Mouse (Mus musculus): ENCODE measurements around the gene Txndc11. TPM values are rescaled to one million over a fixed set of nuclear protein-coding genes. Genes with fewer than 3 reads are reported as not detected.
A peak's percentile ranks its signal among the peaks of the same experiment; 100 is the strongest.

Gene Txndc11
- polyA plus RNA-seq, 2 experiments, result 8.9 to 13.4 TPM

- Histone ChIP-seq H3K4me2 (ENCODE audit: low read depth) (no peak overlapping the region), H3K36me3 (replicated peaks; ENCODE audit: control insufficient read depth, insufficient read depth, low read depth) (no peaks in the 10 kb centered on the region), H3K4me3 (ENCODE audit: insufficient read depth in 1 of 2, low read depth in 2 of 2, low read length in 2 of 2) (no peak overlapping the region), H3K9ac (replicated peaks) (no peak overlapping the region), H3K9me3 (ENCODE audit: control insufficient read depth, low read length) (no peaks in the 10 kb centered on the region), H3K27ac (no peak overlapping the region), H3K4me1 (replicated peaks; ENCODE audit: control insufficient read depth in 2 of 2, insufficient read depth in 2 of 2, low read length in 1 of 2) (no peaks in the 10 kb centered on the region), H3K27me3 (ENCODE audit: control insufficient read depth, insufficient read depth, low read length) (no peaks in the 10 kb centered on the region)
- DNase-seq (ENCODE audit: low read depth in 3 of 3, low spot score in 3 of 3) (no peak), ATAC-seq (ENCODE audit: insufficient read depth) (no peak)
- 58% methylated on average over 2 of the region's 2 CpGs for WGBS (ENCODE audit: insufficient replicate concordance)
- TF ChIP-seq CTCF (IDR thresholded peaks at IDR 0.05; ENCODE audit: low read depth) (no peak), EP300 (IDR thresholded peaks at IDR 0.05; ENCODE audit: low read depth) (no peak)
Observed at GRCm38 (mm10) chr16:11040603-11041002, 93.8 kb downstream of the Txndc11 start.

GRCm38 (mm10) chr16:11035790-11036431 lies 98.5 kb downstream of the Txndc11 start:
- ATAC-seq (ENCODE audit: insufficient read depth) (no peak), DNase-seq (ENCODE audit: low read depth in 3 of 3, low spot score in 3 of 3) (peak; percentile 28 to 44 (median 39))
- Histone ChIP-seq H3K9ac (replicated peaks) (no peak overlapping the region), H3K36me3 (replicated peaks; ENCODE audit: control insufficient read depth, insufficient read depth, low read depth) (no peaks in the 10 kb centered on the region), H3K9me3 (ENCODE audit: control insufficient read depth, low read length) (no peaks in the 10 kb centered on the region), H3K27me3 (ENCODE audit: control insufficient read depth, insufficient read depth, low read length) (no peaks in the 10 kb centered on the region), H3K27ac (no peak overlapping the region), H3K4me2 (ENCODE audit: low read depth) (no peak overlapping the region), H3K4me1 (replicated peaks; ENCODE audit: control insufficient read depth in 2 of 2, insufficient read depth in 2 of 2, low read length in 1 of 2) (no peaks in the 10 kb centered on the region), H3K4me3 (ENCODE audit: insufficient read depth in 1 of 2, low read depth in 2 of 2, low read length in 2 of 2) (no peak overlapping the region)
- no peak for TF ChIP-seq EP300 (IDR thresholded peaks at IDR 0.05; ENCODE audit: low read depth)
- peak; percentile 90 for TF ChIP-seq CTCF (IDR thresholded peaks at IDR 0.05; ENCODE audit: low read depth)
- WGBS (ENCODE audit: insufficient replicate concordance), result 20% methylated on average over 15 of the region's 15 CpGs

- Histone ChIP-seq H3K36me3 (replicated peaks; ENCODE audit: control insufficient read depth, insufficient read depth, low read depth) (no peaks in the 10 kb centered on the region), H3K9ac (replicated peaks) (no peak overlapping the region), H3K4me3 (ENCODE audit: insufficient read depth in 1 of 2, low read depth in 2 of 2, low read length in 2 of 2) (no peak overlapping the region), H3K27ac (no peak overlapping the region), H3K9me3 (ENCODE audit: control insufficient read depth, low read length) (no peaks in the 10 kb centered on the region), H3K4me1 (replicated peaks; ENCODE audit: control insufficient read depth in 2 of 2, insufficient read depth in 2 of 2, low read length in 1 of 2) (no peaks in the 10 kb centered on the region), H3K4me2 (ENCODE audit: low read depth) (no peak overlapping the region), H3K27me3 (ENCODE audit: control insufficient read depth, insufficient read depth, low read length) (no peaks in the 10 kb centered on the region)
- DNase-seq (ENCODE audit: low read depth in 3 of 3, low spot score in 3 of 3) (no peak), ATAC-seq (ENCODE audit: insufficient read depth) (no peak)
- 65% methylated on average over 9 of the region's 9 CpGs for WGBS (ENCODE audit: insufficient replicate concordance)
- TF ChIP-seq EP300 (IDR thresholded peaks at IDR 0.05; ENCODE audit: low read depth) (no peak), CTCF (IDR thresholded peaks at IDR 0.05; ENCODE audit: low read depth) (no peak)
Observed at GRCm38 (mm10) chr16:11035273-11035672, 99.2 kb downstream of the Txndc11 start.

DNA sequence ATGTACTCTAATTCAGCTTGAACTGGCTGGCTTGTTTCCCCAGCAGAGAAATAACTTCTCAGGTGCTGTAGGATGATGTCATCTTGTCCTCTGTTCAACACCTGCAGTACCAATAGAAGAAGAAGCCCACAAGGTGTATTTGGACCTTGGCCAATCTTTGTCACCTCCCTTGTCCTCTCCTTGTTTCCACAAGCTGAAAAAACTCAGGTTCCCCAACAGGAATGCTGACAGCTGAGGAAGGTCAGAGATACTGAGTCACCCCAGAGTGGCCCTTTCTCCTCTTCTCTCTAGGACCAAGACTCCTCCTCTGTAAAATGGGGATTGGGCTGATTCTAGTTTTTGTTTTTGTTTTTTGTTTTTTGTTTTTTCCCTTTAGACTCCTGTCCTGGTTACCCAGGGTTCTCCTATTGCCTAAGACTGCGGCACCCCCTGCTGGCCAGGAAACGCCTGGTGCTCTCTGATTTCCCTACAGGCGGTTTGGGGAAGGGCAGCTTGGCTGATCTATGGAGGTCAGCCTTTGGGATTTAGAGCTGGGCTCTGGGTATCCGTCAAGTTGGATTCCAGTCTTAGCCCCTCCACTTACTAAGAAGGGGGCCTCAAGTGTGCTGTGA lies 100.2 kb downstream of the Txndc11 start:
- no peak overlapping the region for H3K4me3 ChIP-seq (ENCODE audit: insufficient read depth in 1 of 2, low read depth in 2 of 2, low read length in 2 of 2)
- DNase-seq (ENCODE audit: low read depth in 3 of 3, low spot score in 3 of 3), result peak; percentile 51 to 57 (median 53)
- TF ChIP-seq CTCF (IDR thresholded peaks at IDR 0.05; ENCODE audit: low read depth), result peak; percentile 98
- no peak for TF ChIP-seq EP300 (IDR thresholded peaks at IDR 0.05; ENCODE audit: low read depth)
- H3K27ac ChIP-seq, result no peak overlapping the region
- H3K27me3 ChIP-seq (ENCODE audit: control insufficient read depth, insufficient read depth, low read length), result no peaks in the 10 kb centered on the region
- H3K9me3 ChIP-seq (ENCODE audit: control insufficient read depth, low read length), result no peaks in the 10 kb centered on the region
- ATAC-seq (ENCODE audit: insufficient read depth), result peak; percentile 31; the same call in 1 of the 2 replicates
- H3K4me2 ChIP-seq (ENCODE audit: low read depth), result no peak overlapping the region
- no peak overlapping the region for H3K9ac ChIP-seq (replicated peaks)
- no peaks in the 10 kb centered on the region for H3K36me3 ChIP-seq (replicated peaks; ENCODE audit: control insufficient read depth, insufficient read depth, low read depth)
- under 1% methylated on average over 4 of the region's 4 CpGs for WGBS (ENCODE audit: insufficient replicate concordance)
- no peaks in the 10 kb centered on the region for H3K4me1 ChIP-seq (replicated peaks; ENCODE audit: control insufficient read depth in 2 of 2, insufficient read depth in 2 of 2, low read length in 1 of 2)

DNA sequence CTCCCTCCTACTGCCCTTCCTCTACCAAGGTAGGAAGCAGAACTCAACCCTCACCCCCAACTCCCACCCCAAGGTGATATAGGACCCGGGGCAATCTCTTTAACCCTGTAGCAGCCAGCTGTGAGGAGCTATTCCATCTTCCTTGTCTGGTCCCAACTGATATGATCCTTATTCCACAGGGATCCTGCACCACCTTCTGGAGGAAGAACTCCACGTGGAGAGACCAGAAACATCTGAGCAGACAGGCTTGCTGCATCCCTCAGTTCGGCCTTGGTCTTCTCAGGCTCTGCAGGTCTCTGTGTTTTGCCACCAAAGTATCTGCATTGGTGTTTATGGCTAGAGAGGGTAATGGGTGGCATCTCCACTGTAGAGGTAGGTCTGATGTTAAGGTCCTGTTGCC lies 103.1 kb downstream of the Txndc11 start:
- Histone ChIP-seq H3K4me1 (replicated peaks; ENCODE audit: control insufficient read depth in 2 of 2, insufficient read depth in 2 of 2, low read length in 1 of 2) (no peaks in the 10 kb centered on the region), H3K27me3 (ENCODE audit: control insufficient read depth, insufficient read depth, low read length) (no peaks in the 10 kb centered on the region), H3K36me3 (replicated peaks; ENCODE audit: control insufficient read depth, insufficient read depth, low read depth) (no peaks in the 10 kb centered on the region), H3K4me3 (ENCODE audit: insufficient read depth in 1 of 2, low read depth in 2 of 2, low read length in 2 of 2) (no peak overlapping the region), H3K4me2 (ENCODE audit: low read depth) (no peak overlapping the region), H3K27ac (no peak overlapping the region), H3K9me3 (ENCODE audit: control insufficient read depth, low read length) (no peaks in the 10 kb centered on the region), H3K9ac (replicated peaks) (no peak overlapping the region)
- ATAC-seq (ENCODE audit: insufficient read depth) (no peak), DNase-seq (ENCODE audit: low read depth in 3 of 3, low spot score in 3 of 3) (no peak)
- WGBS (ENCODE audit: insufficient replicate concordance), result 34% methylated on average over 3 of the region's 3 CpGs
- TF ChIP-seq EP300 (IDR thresholded peaks at IDR 0.05; ENCODE audit: low read depth), result no peak
- TF ChIP-seq CTCF (IDR thresholded peaks at IDR 0.05; ENCODE audit: low read depth), result no peak

All from liver, embryonic 14.5 days (tissue).